ENCODE assay signal across 8 mouse cellular contexts in the genomic region with DNA sequence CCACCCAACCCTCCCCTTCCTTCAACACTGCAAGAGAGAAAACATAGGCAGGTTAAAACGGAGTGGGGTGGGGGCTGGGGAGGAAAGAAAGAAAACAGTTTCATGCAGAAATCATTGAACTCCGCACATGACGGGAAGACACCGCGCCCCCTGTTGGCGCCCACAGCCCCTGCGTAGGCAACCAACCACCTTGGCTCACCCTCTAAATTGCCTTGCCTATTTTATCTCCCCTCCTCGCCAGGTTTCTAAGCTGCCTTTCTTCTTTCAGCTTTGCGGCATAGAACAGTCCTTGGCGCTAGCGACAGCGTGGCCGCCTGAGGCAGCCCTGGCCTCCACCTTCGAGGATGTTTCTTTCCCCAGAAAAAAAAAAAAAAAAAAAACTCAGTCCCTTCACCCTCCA.
A peak's percentile ranks its signal among the peaks of the same experiment; 100 is the strongest.
DNase-seq lines count a peak whose midpoint lies in the region; ATAC-seq lines count a peak whose summit lies in the region.

No protein-coding gene starts in this region.

- H3K9me3 ChIP-seq in embryonic facial prominence, embryonic 13.5 days, result no peaks in the 10 kb centered on the region

- 25% methylated on average over 14 of the region's 14 CpGs for WGBS in embryonic facial prominence, embryonic 13.5 days

- no peak overlapping the region for H3K9ac ChIP-seq in embryonic facial prominence, embryonic 13.5 days

- peak; percentile 14 for DNase-seq in urinary bladder, postnatal 14 days (ENCODE audit: low spot score)
- DNase-seq in urinary bladder, adult 2 months (ENCODE audit: low spot score), result no peak
- peak; percentile 11 to 44 for DNase-seq in heart, postnatal 36 days
- peak; percentile 12 to 21 for DNase-seq in layer of hippocampus, postnatal 36 days
- peak; percentile 63 for DNase-seq in right cerebral cortex, postnatal 4 days
- no peak for DNase-seq in urinary bladder, postnatal 10 days (ENCODE audit: low spot score)

- intact Hi-C loops in heart, postnatal 36 days (cut with DNase I), result loop anchor here (5.0 kb wide), 1 partner anchor 376 kb away; no protein-coding TSS in a partner anchor

- H3K4me3 ChIP-seq in embryonic facial prominence, embryonic 13.5 days, result peak overlapping the region; percentile 16

- H3K27ac ChIP-seq in embryonic facial prominence, embryonic 13.5 days, result no peak overlapping the region

- peaks cover 25% of the 10 kb centered on the region for H3K27me3 ChIP-seq in embryonic facial prominence, embryonic 13.5 days

- no peak for ATAC-seq in embryonic facial prominence, embryonic 13.5 days (ENCODE audit: insufficient number of reproducible peaks, insufficient read depth, low FRiP score, low TSS enrichment, low read depth)
- peak; percentile 84 for ATAC-seq in megakaryocyte, adult 5-6 weeks (ENCODE audit: poor library complexity, severe bottlenecking)

- H3K4me1 ChIP-seq in embryonic facial prominence, embryonic 13.5 days, result no peaks in the 10 kb centered on the region

- no peaks in the 10 kb centered on the region for H3K36me3 ChIP-seq in embryonic facial prominence, embryonic 13.5 days

- peak overlapping the region; percentile 48 for H3K4me2 ChIP-seq in embryonic facial prominence, embryonic 13.5 days

Comparison
In these comparisons a context has a peak if more than half of its experiments do, and no peak if none do; other contexts are left out.
1. DNase-seq: peak in urinary bladder, postnatal 14 days (single experiment), heart, postnatal 36 days (2 of 2), layer of hippocampus, postnatal 36 days (2 of 2) and right cerebral cortex, postnatal 4 days (single experiment); none in urinary bladder, adult 2 months (single experiment) and urinary bladder, postnatal 10 days (single experiment).